Mouse (Mus musculus): ENCODE measurements around the gene Pcsk2.

DNA sequence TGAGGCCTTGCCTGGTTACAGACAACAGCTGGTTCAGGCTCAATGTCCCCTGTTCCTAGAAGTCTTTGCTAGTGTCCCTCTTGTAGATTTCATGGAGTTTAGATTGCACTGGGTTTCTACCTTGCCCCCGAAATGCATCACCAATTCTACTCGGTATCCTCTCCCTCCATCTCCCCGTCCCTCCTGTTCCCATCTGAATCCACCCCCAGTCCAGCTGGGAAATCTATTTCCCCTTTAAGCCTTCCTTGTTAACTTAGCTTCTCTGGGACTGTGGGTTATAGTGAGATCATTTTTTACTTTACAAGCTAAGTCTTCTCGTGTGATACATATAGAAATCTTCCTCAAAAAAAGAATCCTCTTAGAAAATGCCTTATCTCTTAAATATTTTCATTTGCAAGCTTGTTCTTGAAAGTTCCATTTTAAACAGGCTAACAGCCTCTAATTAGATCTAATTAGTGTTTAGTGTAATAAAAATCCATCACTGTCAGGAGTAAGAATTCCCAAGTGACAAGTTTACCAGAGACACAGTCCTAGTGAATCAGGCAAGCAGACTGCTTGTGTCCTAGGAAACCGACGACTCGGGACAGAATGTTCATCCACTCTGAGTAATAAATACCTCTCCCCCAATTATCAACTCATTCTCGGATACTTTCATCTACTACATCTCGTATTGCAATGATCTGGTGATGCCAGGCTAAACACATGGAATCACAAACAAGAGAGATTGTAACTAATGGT, 206.3 kb downstream of the Pcsk2 start:
- TF ChIP-seq GATA1 (IDR thresholded peaks at IDR 0.05; ENCODE audit: borderline replicate concordance, low read length) (no peak), FLI1 (IDR thresholded peaks at IDR 0.05; ENCODE audit: low read length) (no peak)

All from megakaryocyte, embryonic 14.5 days (primary cell).